Mouse (Mus musculus): ENCODE data around the gene Pdp2.

The Pdp2 gene

GRCm38 (mm10) chr8:104591133-104591834, at the start of gene Pdp2:
Gene Pdp2 (plus strand): TSS chr8:104591451.
- DNase-seq (ENCODE audit: low read depth, low spot score): peak; percentile 99

- DNase-seq (ENCODE audit: low read depth, low spot score): no peak
Observed at GRCm38 (mm10) chr8:104541515-104541880, 49.8 kb upstream of the Pdp2 start.

GRCm38 (mm10) chr8:104542160-104542559, 49.1 kb upstream of the Pdp2 start:
- DNase-seq (ENCODE audit: low read depth, low spot score): no peak

- no peak for DNase-seq (ENCODE audit: low read depth, low spot score)
Observed at GRCm38 (mm10) chr8:104543440-104544045, 47.7 kb upstream of the Pdp2 start.

GRCm38 (mm10) chr8:104555191-104555590, 36.1 kb upstream of the Pdp2 start:
- no peak for DNase-seq (ENCODE audit: low read depth, low spot score)

- no peak for DNase-seq (ENCODE audit: low read depth, low spot score)
Observed at GRCm38 (mm10) chr8:104557226-104557625, 34.0 kb upstream of the Pdp2 start.

- DNase-seq (ENCODE audit: low read depth, low spot score): no peak
Observed at GRCm38 (mm10) chr8:104560731-104561130, 30.5 kb upstream of the Pdp2 start.

- peak; percentile 94 for DNase-seq (ENCODE audit: low read depth, low spot score)
Observed at GRCm38 (mm10) chr8:104564633-104565456, 26.4 kb upstream of the Pdp2 start.

- DNase-seq (ENCODE audit: low read depth, low spot score): no peak
Observed at GRCm38 (mm10) chr8:104565457-104565798, 25.8 kb upstream of the Pdp2 start.

- peak; percentile 68 for DNase-seq (ENCODE audit: low read depth, low spot score)
Observed at GRCm38 (mm10) chr8:104569559-104569958, 21.7 kb upstream of the Pdp2 start.

- peak; percentile 89 for DNase-seq (ENCODE audit: low read depth, low spot score)
Observed at GRCm38 (mm10) chr8:104570436-104571343, 20.6 kb upstream of the Pdp2 start.

- DNase-seq (ENCODE audit: low read depth, low spot score): no peak
Observed at GRCm38 (mm10) chr8:104576820-104577219, 14.4 kb upstream of the Pdp2 start.

GRCm38 (mm10) chr8:104577606-104578005, 13.6 kb upstream of the Pdp2 start:
- DNase-seq (ENCODE audit: low read depth, low spot score): peak; percentile 90

GRCm38 (mm10) chr8:104584522-104584921, 6.7 kb upstream of the Pdp2 start:
- DNase-seq (ENCODE audit: low read depth, low spot score): no peak

GRCm38 (mm10) chr8:104590284-104590683, 967 bp upstream of the Pdp2 start:
- no peak for DNase-seq (ENCODE audit: low read depth, low spot score)

GRCm38 (mm10) chr8:104591856-104592255, 605 bp downstream of the Pdp2 start:
- DNase-seq (ENCODE audit: low read depth, low spot score): no peak

GRCm38 (mm10) chr8:104592566-104592965, 1.3 kb downstream of the Pdp2 start:
- DNase-seq (ENCODE audit: low read depth, low spot score): no peak

GRCm38 (mm10) chr8:104593536-104594325, 2.5 kb downstream of the Pdp2 start:
- no peak for DNase-seq (ENCODE audit: low read depth, low spot score)

- no peak for DNase-seq (ENCODE audit: low read depth, low spot score)
Observed at GRCm38 (mm10) chr8:104594611-104595362, 3.5 kb downstream of the Pdp2 start.
